Mouse (Mus musculus) myocyte (in vitro differentiated cells): ENCODE results near the gene Btbd6.

ENCODE experiments used
- E2F4 ChIP-seq: IDR thresholded peaks from one replicate; pipeline ENCODE4 v1.6.1; 2011; ENCODE audit warnings: mild to moderate bottlenecking, control low read depth, moderate library complexity; ENCODE audit not compliant: insufficient read depth
- MYOD1 ChIP-seq, 3 experiments: IDR thresholded peaks; one replicate each; pipeline ENCODE4 v1.6.1; 2011; ENCODE audit warnings: control low read depth in 2 of 3, low read depth in 2 of 3, mild to moderate bottlenecking in 2 of 3, moderate library complexity in 1 of 3; ENCODE audit not compliant: insufficient read length in 2 of 3, control insufficient read depth in 1 of 3
- MYOG ChIP-seq, 3 experiments: IDR thresholded peaks; one replicate each; pipeline ENCODE4 v1.6.1; 2011; ENCODE audit warnings: control low read depth in 2 of 3, low read depth in 2 of 3, mild to moderate bottlenecking in 2 of 3; ENCODE audit not compliant: insufficient read length in 2 of 3, control insufficient read depth in 1 of 3, insufficient read depth in 1 of 3
- POLR2A ChIP-seq: IDR thresholded peaks from one replicate; pipeline ENCODE4 v1.6.1; 2011; ENCODE audit warnings: low read depth, mild to moderate bottlenecking, control low read depth, moderate library complexity; ENCODE audit not compliant: insufficient read length
- POLR2AphosphoS2 ChIP-seq: IDR thresholded peaks from one replicate; pipeline ENCODE4 v1.6.1; 2011; ENCODE audit warnings: low read depth, control low read depth; ENCODE audit not compliant: insufficient read length
- SRF ChIP-seq: IDR thresholded peaks from one replicate; pipeline ENCODE4 v1.6.1; 2011; ENCODE audit warnings: low read depth; ENCODE audit not compliant: control insufficient read depth, insufficient read length
- TCF12 ChIP-seq: IDR thresholded peaks from one replicate; pipeline ENCODE4 v1.6.1; 2011; ENCODE audit warnings: mild to moderate bottlenecking, control low read depth; ENCODE audit not compliant: poor library complexity, insufficient read depth, severe bottlenecking
- TCF3 ChIP-seq: IDR thresholded peaks from one replicate; pipeline ENCODE4 v1.6.1; 2011; ENCODE audit warnings: low read depth, control low read depth; ENCODE audit not compliant: insufficient read length
- USF1 ChIP-seq: IDR thresholded peaks from one replicate; pipeline ENCODE4 v1.6.1; 2011; ENCODE audit warnings: low read depth, mild to moderate bottlenecking, control low read depth, moderate library complexity

GRCm38 (mm10) chr12:112987877-112988276 is 11.6 kb downstream of the Btbd6 start:
- no peak for TF ChIP-seq POLR2A
- TF ChIP-seq SRF, result no peak
- no peak for TF ChIP-seq E2F4
- no peak for TF ChIP-seq TCF12
- TF ChIP-seq POLR2AphosphoS2, result no peak
- TF ChIP-seq TCF3, result no peak
- TF ChIP-seq MYOG (IDR thresholded peaks at IDR 0.05; ENCODE audit: control insufficient read depth in 1 of 3, insufficient read depth in 1 of 3, insufficient read length in 2 of 3, low read depth in 2 of 3), result no peak
- no peak for TF ChIP-seq USF1
- TF ChIP-seq MYOD1 (IDR thresholded peaks at IDR 0.05; ENCODE audit: control insufficient read depth in 1 of 3, insufficient read length in 2 of 3, low read depth in 2 of 3), result no peak
